Mouse (Mus musculus): ENCODE data around the gene 4931406C07Rik. TPM values are rescaled to one million over a fixed set of nuclear protein-coding genes. Genes with fewer than 3 reads are reported as not detected.

Gene 4931406C07Rik
- total and polyA plus RNA-seq, 3 experiments = 5.0 to 20.2 (median 12.0) TPM

GRCm38 (mm10) chr9:15279649-15280490, 26.4 kb downstream of the 4931406C07Rik start, which contains the start of gene Med17:
TSS of gene Med17 (minus strand) at chr9:15279931.
- Histone ChIP-seq H3K4me1 (ENCODE audit: control insufficient read depth in 1 of 2, insufficient read depth in 2 of 2) (peaks cover 5 to 26% of the 10 kb centered on the region in 2 experiments), H3K9ac (ENCODE audit: insufficient read depth, low read depth) (peak within 1 kb of the TSS; percentile 71), H3K27me3 (replicated peaks) (no peaks in the 10 kb centered on the region), H3K9me3 (replicated peaks; ENCODE audit: low read length) (no peaks in the 10 kb centered on the region), H3K27ac (ENCODE audit: insufficient read depth, low read depth) (peak within 1 kb of the TSS; percentile 86), H3K79me2 (replicated peaks; ENCODE audit: control insufficient read depth, extremely low read depth, insufficient read depth, poor library complexity, severe bottlenecking) (peaks cover 28% of the 10 kb centered on the region), H3K36me3 (replicated peaks in 1 of 2; ENCODE audit: control insufficient read depth in 1 of 2, insufficient read depth in 1 of 2, low read length in 1 of 2) (peaks cover 20 to 49% of the 10 kb centered on the region in 2 experiments), H3K4me2 (ENCODE audit: insufficient read depth, low read depth, poor library complexity, severe bottlenecking) (peak within 1 kb of the TSS; percentile 77), H3K4me3 (replicated peaks in 1 of 3; ENCODE audit: low read depth in 2 of 3, low read length in 2 of 3, poor library complexity in 1 of 3) (peak within 1 kb of the TSS; percentile 73 to 99 (median 95))
- in situ Hi-C loops (cut with MboI; ENCODE audit: low pct_ligation_motif_present, low pct_unique_long_range_greater_than_20kb, low sequenced_read_pairs) = no loop called here
- DNase-seq (ENCODE audit: extremely low read depth) = peak; percentile 94
- dilution Hi-C loops (cut with MboI; ENCODE audit: extremely low pct_ligation_motif_present, extremely low pct_unique_long_range_greater_than_20kb, low sequenced_read_pairs) = no loop called here
- peak; percentile 94 for TF ChIP-seq ELF1 (IDR thresholded peaks at IDR 0.05; ENCODE audit: low read depth, low read length)
- TF ChIP-seq ZMIZ1 (IDR thresholded peaks at IDR 0.05; ENCODE audit: low read depth, low read length) = 0 out of 2 replicates have a peak, but pooled peaks have one; percentile 54
- TF ChIP-seq E2F4 (IDR thresholded peaks at IDR 0.05; ENCODE audit: insufficient replicate concordance, low read depth, low read length) = no peak
- TF ChIP-seq POLR2A (IDR thresholded peaks at IDR 0.05; ENCODE audit: low read depth, low read length) = peak; percentile 95
- TF ChIP-seq MAZ (IDR thresholded peaks at IDR 0.05; ENCODE audit: low read depth, low read length) = no peak
- peak; percentile 58; the same call in 1 of the 2 replicates for TF ChIP-seq MAX (IDR thresholded peaks at IDR 0.05; ENCODE audit: low read length)
- peak; percentile 80 for TF ChIP-seq TBP (conservative IDR thresholded peaks at IDR 0.05; ENCODE audit: low read depth, low read length)
- no peak for TF ChIP-seq RCOR1 (conservative IDR thresholded peaks at IDR 0.05; ENCODE audit: low read depth, low read length)
- peak; percentile 76; the same call in 1 of the 2 replicates for TF ChIP-seq MXI1 (IDR thresholded peaks at IDR 0.05; ENCODE audit: low read depth, low read length)
- TF ChIP-seq SIN3A (IDR thresholded peaks at IDR 0.05; ENCODE audit: low read length) = peak; percentile 82
- TF ChIP-seq IRF4 (IDR thresholded peaks at IDR 0.05; ENCODE audit: low read depth, low read length) = no peak
- TF ChIP-seq UBTF (IDR thresholded peaks at IDR 0.05; ENCODE audit: low read depth, low read length) = peak; percentile 62; the same call in 1 of the 2 replicates
- TF ChIP-seq NRF1 (IDR thresholded peaks at IDR 0.05; ENCODE audit: low read depth, low read length) = peak; percentile 90
- TF ChIP-seq MYC (IDR thresholded peaks at IDR 0.05; ENCODE audit: low read depth, low read length) = peak; percentile 40; the same call in 1 of the 2 replicates
- TF ChIP-seq CHD2 (IDR thresholded peaks at IDR 0.05; ENCODE audit: low read length) = no peak
- TF ChIP-seq EP300 (IDR thresholded peaks at IDR 0.05; ENCODE audit: low read length) = no peak
- TF ChIP-seq JUND (conservative IDR thresholded peaks at IDR 0.05; ENCODE audit: low read depth, low read length) = no peak
- peak; percentile 66; the same call in 1 of the 2 replicates for TF ChIP-seq POLR2AphosphoS2 (IDR thresholded peaks at IDR 0.05; ENCODE audit: low read depth, low read length)
- no peak for TF ChIP-seq ZKSCAN1 (IDR thresholded peaks at IDR 0.05; ENCODE audit: borderline replicate concordance, low read depth, low read length)
- no peak for TF ChIP-seq PAX5 (IDR thresholded peaks at IDR 0.05; ENCODE audit: low read length)
- 0 out of 2 replicates have a peak, but pooled peaks have one; percentile 21 for TF ChIP-seq MEF2A (IDR thresholded peaks at IDR 0.05; ENCODE audit: borderline replicate concordance, low read depth, low read length)
- TF ChIP-seq CTCF (conservative IDR thresholded peaks at IDR 0.05 in 1 of 2, IDR thresholded peaks at IDR 0.05 in 1 of 2; ENCODE audit: low read depth in 2 of 2, low read length in 2 of 2) = no peak
- peak; percentile 90; the same call in 1 of the 2 replicates for TF ChIP-seq KAT2A (IDR thresholded peaks at IDR 0.05; ENCODE audit: insufficient replicate concordance, low read length)
- TF ChIP-seq ZNF384 (IDR thresholded peaks at IDR 0.05; ENCODE audit: low read depth, low read length) = no peak
- no peak; the same call in 1 of the 2 replicates for TF ChIP-seq GABPA (IDR thresholded peaks at IDR 0.05; ENCODE audit: insufficient replicate concordance, low read depth, low read length)
- peak; percentile 25; the same call in 1 of the 2 replicates for TF ChIP-seq USF2 (conservative IDR thresholded peaks at IDR 0.05; ENCODE audit: low read depth, low read length)
- TF ChIP-seq BHLHE40 (IDR thresholded peaks at IDR 0.05; ENCODE audit: low read depth, low read length) = peak; percentile 99
- peak; percentile 96 for TF ChIP-seq HCFC1 (IDR thresholded peaks at IDR 0.05; ENCODE audit: low read depth, low read length)
- peak; percentile 82 for TF ChIP-seq TCF12 (IDR thresholded peaks at IDR 0.05; ENCODE audit: low read depth, low read length)
- no peak for TF ChIP-seq ZC3H11A (IDR thresholded peaks at IDR 0.05; ENCODE audit: low read depth, low read length)
- no peak for TF ChIP-seq SMC3 (IDR thresholded peaks at IDR 0.05; ENCODE audit: low read depth, low read length)
- peak; percentile 95 for TF ChIP-seq NELFE (IDR thresholded peaks at IDR 0.05; ENCODE audit: low read depth, low read length)
- TF ChIP-seq CHD1 (IDR thresholded peaks at IDR 0.05; ENCODE audit: low read depth, low read length) = no peak
- no peak for TF ChIP-seq MAFK (IDR thresholded peaks at IDR 0.05; ENCODE audit: insufficient replicate concordance, low read length)
- TF ChIP-seq USF1 (IDR thresholded peaks at IDR 0.05; ENCODE audit: low read depth, low read length) = peak; percentile 35; the same call in 1 of the 2 replicates
- TF ChIP-seq RAD21 (IDR thresholded peaks at IDR 0.05; ENCODE audit: low read depth, low read length) = no peak
- peak; percentile 27; the same call in 1 of the 2 replicates for TF ChIP-seq ETS1 (conservative IDR thresholded peaks at IDR 0.05; ENCODE audit: low read depth, low read length)
- TF ChIP-seq JUN (IDR thresholded peaks at IDR 0.05; ENCODE audit: insufficient read depth, low read depth, low read length) = no peak
